Mouse (Mus musculus) 3134 (cell line): ENCODE measurements around the gene Arhgdib.
"Not testable (repeated sequence)": the region's sequence is repeated elsewhere in the genome, so short reads cannot be mapped to it uniquely, and the experiment has no call there.

Source experiments
- DNase-seq: peaks from one replicate; pipeline ENCODE4 v3.0.0-alpha.2; 2011; ENCODE audit warnings: low spot score; ENCODE audit not compliant: insufficient read length; ENCODE audit errors: extremely low read depth

Gene Arhgdib

GRCm38 (mm10) chr6:136941051-136942021 is at the start of gene Arhgdib:
TSS of gene Arhgdib (minus strand) at chr6:136941899.
- DNase-seq, result peak; percentile 32

- no peak for DNase-seq
Measured at GRCm38 (mm10) chr6:136990557-136990956, 48.9 kb upstream of the Arhgdib start.

DNA sequence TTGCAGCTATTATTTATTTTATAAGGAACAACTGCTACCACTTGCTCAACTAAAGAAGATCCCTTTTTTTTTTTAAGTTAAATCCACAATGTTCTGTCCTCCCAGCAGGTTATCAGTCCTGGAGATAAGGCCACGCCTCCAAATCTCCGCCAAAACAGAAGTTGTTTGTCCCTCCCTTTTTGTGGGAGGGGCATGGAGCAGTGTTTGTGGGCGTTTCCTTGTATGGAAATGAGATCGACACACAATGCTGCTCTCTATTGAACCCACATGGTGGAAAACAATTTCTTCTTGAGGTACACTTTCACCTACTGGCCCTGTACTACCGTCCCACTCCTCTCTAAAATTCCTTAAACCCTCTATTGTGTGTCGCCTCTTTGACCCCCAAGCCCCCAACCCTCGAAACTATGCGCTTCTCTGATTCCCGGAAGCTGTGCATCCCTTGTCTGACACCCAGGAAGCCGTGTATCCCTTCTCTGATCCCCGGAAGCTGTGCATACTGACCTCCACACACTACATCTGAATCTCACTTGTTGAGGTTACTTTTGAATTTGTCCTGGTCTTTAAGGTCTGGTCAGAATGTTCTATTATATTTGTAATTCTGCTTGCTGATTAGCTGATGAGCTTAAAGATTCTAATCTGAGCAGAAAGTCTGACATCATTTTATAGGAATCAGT is 48.3 kb upstream of the Arhgdib start:
- no peak for DNase-seq

DNA sequence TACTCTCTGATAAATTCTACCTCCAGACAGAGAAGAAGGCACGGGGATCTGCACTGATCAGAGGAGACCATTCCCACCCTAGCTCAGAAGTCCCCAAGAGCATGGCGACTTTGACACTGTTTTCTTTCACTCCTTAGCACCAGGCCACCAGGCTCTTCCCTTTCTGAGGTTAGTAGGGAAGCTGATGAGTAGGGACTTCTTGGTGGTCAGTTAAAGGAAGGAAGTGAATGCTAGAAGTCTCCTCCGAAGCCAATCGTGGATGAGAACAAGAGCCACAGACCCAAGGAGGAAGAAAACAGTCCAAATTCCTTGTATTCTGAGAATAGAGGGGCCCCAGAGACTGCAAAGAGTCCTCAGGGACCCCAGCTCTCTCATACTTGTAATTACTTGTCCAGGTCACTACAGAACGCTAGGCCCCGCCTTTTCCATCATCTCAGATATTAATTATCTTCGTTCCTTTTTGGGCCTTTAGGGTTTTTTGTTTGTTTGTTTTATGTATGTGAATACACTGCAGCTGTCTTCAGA is 46.9 kb upstream of the Arhgdib start:
- DNase-seq, result no peak

- no peak for DNase-seq
Measured at GRCm38 (mm10) chr6:136986718-136987117, 45.0 kb upstream of the Arhgdib start.

DNA sequence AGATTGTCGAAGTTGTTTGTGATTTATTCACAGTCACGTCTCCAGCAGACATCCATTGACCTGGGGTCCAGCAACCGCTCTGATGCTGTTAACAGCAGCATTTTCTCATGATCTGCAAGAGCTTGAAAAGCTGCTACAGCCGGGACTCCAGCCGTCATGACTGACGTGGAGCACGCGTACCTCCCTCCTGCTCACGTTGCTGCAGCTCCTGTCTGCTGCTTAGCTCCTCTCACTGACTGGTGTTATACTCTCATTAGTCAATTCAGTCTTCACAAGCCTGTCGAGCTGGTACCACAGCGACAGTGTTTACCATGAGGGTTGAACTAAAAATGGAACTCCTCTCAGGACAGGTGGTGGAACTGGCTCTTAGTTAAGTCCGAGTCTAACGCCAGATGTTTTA is 44.3 kb upstream of the Arhgdib start:
- DNase-seq, result no peak

GRCm38 (mm10) chr6:136983201-136983600 is 41.5 kb upstream of the Arhgdib start:
- DNase-seq, result no peak

DNA sequence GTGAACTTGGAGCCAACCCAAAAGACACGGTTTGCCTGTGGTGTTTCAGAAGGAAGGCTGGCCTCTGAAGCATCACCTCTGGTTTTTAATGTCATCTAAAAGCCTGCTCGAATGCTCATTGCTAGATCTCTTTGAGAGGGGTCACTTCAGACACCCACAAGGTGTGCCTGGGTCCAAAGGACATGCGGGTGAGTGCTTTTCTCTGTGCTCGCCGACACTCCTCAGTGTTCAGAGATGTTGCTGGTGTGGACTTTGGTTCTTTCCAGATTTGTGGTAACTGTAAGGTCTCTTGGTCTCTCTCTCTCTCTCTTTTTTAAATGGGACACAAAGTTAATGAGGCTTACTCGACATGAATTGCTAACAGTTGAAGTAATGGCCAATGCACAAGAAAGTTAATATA is 40.9 kb upstream of the Arhgdib start:
- DNase-seq, result no peak

DNA sequence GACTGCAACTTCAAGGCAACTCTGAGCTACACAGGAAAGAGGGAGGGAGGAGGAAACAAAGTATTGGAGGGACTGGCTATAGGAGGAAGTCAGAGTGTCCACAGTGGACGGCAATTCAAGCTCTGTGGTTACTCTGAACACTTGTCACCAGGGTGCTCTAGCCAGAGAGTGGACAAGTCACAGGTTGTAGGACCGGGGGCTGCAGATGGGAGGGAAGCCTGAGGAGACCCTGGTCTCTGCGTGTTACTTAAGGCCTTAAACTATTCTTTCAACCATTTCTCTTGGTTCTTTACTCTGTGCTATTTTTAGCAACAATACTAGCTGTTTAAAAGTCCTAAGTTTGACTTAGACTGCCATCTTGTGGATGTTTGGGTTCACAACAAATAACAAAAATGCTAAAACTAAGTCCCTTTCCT is 38.6 kb upstream of the Arhgdib start:
- peak; percentile 43 for DNase-seq

- DNase-seq, result no peak
Measured at GRCm38 (mm10) chr6:136979274-136980082, 37.8 kb upstream of the Arhgdib start.

GRCm38 (mm10) chr6:136968877-136969276 is 27.2 kb upstream of the Arhgdib start:
- DNase-seq, result not testable (repeated sequence)

GRCm38 (mm10) chr6:136967466-136967865 is 25.8 kb upstream of the Arhgdib start:
- no peak for DNase-seq

GRCm38 (mm10) chr6:136965912-136966311 is 24.2 kb upstream of the Arhgdib start:
- peak; percentile 69 for DNase-seq

DNA sequence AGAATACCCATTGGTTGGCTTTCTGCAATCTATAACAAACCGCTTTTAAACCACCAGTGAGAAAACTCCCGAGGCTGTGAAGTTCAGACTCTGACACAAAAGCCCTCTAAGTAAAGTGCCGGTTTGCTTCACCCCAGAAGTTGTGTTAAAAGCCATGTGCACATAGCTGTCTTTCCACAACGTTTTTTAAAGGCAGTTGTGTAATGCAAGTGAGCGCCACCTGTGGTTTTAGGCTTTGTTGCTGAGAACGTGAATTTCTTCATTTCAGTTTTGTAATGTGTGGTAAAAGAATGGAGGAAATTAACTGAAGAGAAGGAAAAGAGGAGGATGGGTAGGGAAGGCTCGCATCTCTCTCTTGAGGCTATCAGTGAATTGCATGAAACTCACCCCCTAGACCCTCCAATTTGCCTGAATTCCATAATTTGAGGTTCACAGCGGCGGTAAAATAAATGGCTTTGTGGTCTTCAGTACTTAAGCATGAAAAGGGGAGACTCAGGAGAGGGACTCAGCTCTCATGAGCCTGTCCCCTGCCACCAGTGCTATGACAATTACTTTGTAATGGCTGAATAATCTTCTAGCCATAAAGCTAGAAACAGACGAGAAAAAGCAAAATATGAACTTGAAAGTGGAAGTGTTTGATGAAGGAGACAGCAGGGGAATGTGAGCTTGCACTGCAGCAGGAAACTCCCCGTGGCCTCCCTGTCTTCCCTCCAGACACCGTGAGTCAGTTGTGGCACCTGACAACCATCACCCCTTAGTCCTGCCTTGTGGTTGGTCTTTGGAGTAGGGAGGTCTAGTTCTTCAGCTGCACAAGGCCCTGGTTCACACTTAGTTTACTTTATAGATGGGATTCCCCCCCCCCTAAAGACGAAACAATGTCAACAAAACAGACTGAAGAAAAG is 23.2 kb upstream of the Arhgdib start:
- DNase-seq, result no peak

DNA sequence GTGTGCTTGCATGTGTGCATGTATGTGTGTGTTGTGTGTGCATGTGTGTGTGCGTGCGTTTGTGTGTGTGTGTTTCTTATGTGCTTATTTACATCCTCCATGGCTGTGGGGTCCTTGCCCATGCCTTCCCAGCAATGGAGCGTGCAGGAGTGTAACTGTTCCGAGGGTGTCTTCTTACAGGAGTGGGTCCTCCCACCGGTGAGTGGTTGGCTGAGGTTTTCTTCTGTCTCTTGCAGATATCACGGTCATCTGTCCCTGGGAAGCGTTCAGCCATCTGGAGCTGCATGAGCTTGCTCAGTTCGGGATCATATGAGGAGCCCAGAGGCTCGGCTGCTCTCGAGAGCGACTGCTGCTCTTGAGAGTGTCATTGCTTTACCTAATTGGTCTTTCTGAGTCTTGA is 21.3 kb upstream of the Arhgdib start:
- DNase-seq, result no peak

DNA sequence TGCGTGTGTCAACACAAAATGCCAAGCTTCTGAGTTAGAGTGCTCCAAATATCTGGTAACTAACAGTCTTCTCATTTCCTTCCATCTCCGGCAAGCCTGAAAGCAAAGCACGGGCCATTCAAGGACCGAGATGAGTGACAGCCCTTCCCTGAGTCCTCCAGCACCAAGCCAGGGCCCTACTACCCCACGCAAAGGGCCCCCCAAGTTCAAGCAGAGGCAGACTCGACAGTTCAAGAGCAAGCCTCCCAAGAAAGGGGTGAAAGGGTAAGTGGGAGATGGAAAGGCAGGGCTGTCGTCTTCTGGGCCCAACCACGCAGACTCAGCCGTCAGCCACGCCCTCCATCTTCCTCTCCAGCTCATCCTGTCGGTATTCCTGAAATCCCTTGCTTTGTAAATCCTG is 17.4 kb upstream of the Arhgdib start:
- DNase-seq, result peak; percentile 62

- DNase-seq, result no peak
Measured at GRCm38 (mm10) chr6:136957062-136957461, 15.4 kb upstream of the Arhgdib start.

DNA sequence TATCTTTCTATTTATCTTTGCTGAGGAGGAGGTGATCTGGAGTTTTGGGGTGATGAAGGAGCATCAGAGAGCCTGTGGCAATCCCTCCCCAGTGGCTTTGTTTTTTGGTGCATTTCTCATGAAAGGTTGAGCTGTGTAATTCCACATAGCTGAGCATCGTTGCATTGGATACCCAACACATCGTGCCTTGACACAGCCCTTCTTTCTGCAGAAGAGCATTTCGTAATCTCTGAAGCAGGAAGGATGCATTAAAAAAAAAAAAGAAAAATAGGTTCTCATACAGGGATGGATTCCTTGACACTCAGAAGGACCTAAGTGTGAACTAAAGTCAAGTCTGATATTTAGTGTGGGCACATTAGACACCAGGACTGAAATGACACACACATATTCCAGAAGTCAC is 13.5 kb upstream of the Arhgdib start:
- DNase-seq, result no peak

DNA sequence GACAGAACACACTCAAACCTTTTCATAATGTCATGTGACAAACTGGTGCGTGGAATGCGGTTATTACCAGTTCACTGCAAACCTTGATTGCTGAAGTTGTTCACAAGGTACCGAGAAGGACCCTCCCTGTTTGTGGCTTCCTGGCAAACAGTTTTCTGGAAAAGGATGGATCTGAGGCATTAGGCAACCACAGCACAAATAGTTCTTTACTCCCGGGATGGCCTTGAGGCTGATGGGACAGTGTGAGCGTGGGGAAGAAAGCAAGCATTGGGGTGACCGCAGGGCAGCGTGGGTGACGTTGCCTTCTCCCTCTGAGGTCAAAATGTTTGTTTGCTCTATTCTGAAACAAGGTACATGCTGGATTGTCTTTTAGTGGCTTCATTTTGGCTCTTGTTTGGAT is 13.0 kb upstream of the Arhgdib start:
- DNase-seq, result no peak

- DNase-seq, result no peak
Measured at GRCm38 (mm10) chr6:136954192-136954591, 12.5 kb upstream of the Arhgdib start.
